Mouse (Mus musculus): Measurements from ENCODE around the gene Zfp36l1.

GRCm38 (mm10) chr12:80150624-80151023 is 37.8 kb upstream of the Zfp36l1 start:
- TF ChIP-seq CTCF (IDR thresholded peaks at IDR 0.05; ENCODE audit: extremely low read depth, insufficient read depth, low read length) (no peak), POLR2A (IDR thresholded peaks at IDR 0.05; ENCODE audit: extremely low read depth, insufficient read depth, low read length) (no peak)

Data from cortical plate, adult 2 months (tissue).